Mouse (Mus musculus): Measurements from ENCODE around the gene Mark1. TPM values are rescaled to one million over a fixed set of nuclear protein-coding genes. Genes with fewer than 3 reads are reported as not detected.

The Mark1 gene
- polyA plus RNA-seq, 1 experiment from 2014 or later = 5.5 TPM

GRCm38 (mm10) chr1:184864381-184864801, 135.0 kb downstream of the Mark1 start:
- Histone ChIP-seq H3K4me3 (ENCODE audit: low read depth, low read length) (no peak overlapping the region), H3K4me2 (ENCODE audit: low read depth, low read length, severe bottlenecking) (no peak overlapping the region), H3K27ac (ENCODE audit: low read depth, low read length) (no peak overlapping the region), H3K9ac (ENCODE audit: low read length) (no peak overlapping the region), H3K9me3 (ENCODE audit: control insufficient read depth, low read length) (no peaks in the 10 kb centered on the region), H3K36me3 (ENCODE audit: control insufficient read depth, insufficient read depth, low read length) (no peaks in the 10 kb centered on the region), H3K4me1 (replicated peaks; ENCODE audit: control insufficient read depth, insufficient read depth, low read length) (no peaks in the 10 kb centered on the region), H3K27me3 (ENCODE audit: control insufficient read depth, insufficient read depth, low read length) (peaks cover 5% of the 10 kb centered on the region; the same call in 1 of the 2 replicates)
- ATAC-seq (replicated peaks; ENCODE audit: low FRiP score) (no peak), DNase-seq (ENCODE audit: low spot score) (no peak)
- WGBS = 16% methylated on average over 7 of the region's 7 CpGs

- Histone ChIP-seq H3K27me3 (ENCODE audit: control insufficient read depth, insufficient read depth, low read length) (peaks cover 3% of the 10 kb centered on the region; the same call in 1 of the 2 replicates), H3K27ac (ENCODE audit: low read depth, low read length) (no peak overlapping the region), H3K36me3 (ENCODE audit: control insufficient read depth, insufficient read depth, low read length) (no peaks in the 10 kb centered on the region), H3K9me3 (ENCODE audit: control insufficient read depth, low read length) (no peaks in the 10 kb centered on the region), H3K9ac (ENCODE audit: low read length) (no peak overlapping the region), H3K4me1 (replicated peaks; ENCODE audit: control insufficient read depth, insufficient read depth, low read length) (no peaks in the 10 kb centered on the region), H3K4me3 (ENCODE audit: low read depth, low read length) (no peak overlapping the region), H3K4me2 (ENCODE audit: low read depth, low read length, severe bottlenecking) (no peak overlapping the region)
- 93% methylated on average over 6 of the region's 6 CpGs for WGBS
- DNase-seq (ENCODE audit: low spot score) (no peak), ATAC-seq (replicated peaks; ENCODE audit: low FRiP score) (no peak)
Measured at GRCm38 (mm10) chr1:184862636-184863035, 136.7 kb downstream of the Mark1 start.

GRCm38 (mm10) chr1:184861551-184861950, 137.8 kb downstream of the Mark1 start:
- no peak overlapping the region for H3K9ac ChIP-seq (ENCODE audit: low read length)
- H3K4me3 ChIP-seq (ENCODE audit: low read depth, low read length) = no peak overlapping the region
- H3K36me3 ChIP-seq (ENCODE audit: control insufficient read depth, insufficient read depth, low read length) = no peaks in the 10 kb centered on the region
- H3K27ac ChIP-seq (ENCODE audit: low read depth, low read length) = no peak overlapping the region
- ATAC-seq (replicated peaks; ENCODE audit: low FRiP score) (no peak), DNase-seq (ENCODE audit: low spot score) (no peak)
- 77% methylated on average over 2 of the region's 2 CpGs for WGBS
- H3K4me1 ChIP-seq (replicated peaks; ENCODE audit: control insufficient read depth, insufficient read depth, low read length) = no peaks in the 10 kb centered on the region
- H3K9me3 ChIP-seq (ENCODE audit: control insufficient read depth, low read length) = no peaks in the 10 kb centered on the region
- no peak overlapping the region for H3K4me2 ChIP-seq (ENCODE audit: low read depth, low read length, severe bottlenecking)
- H3K27me3 ChIP-seq (ENCODE audit: control insufficient read depth, insufficient read depth, low read length) = no peaks in the 10 kb centered on the region

- WGBS = 75% methylated on average over 3 of the region's 3 CpGs
- no peak for ATAC-seq (replicated peaks; ENCODE audit: low FRiP score)
- Histone ChIP-seq H3K36me3 (ENCODE audit: control insufficient read depth, insufficient read depth, low read length) (no peaks in the 10 kb centered on the region), H3K4me2 (ENCODE audit: low read depth, low read length, severe bottlenecking) (no peak overlapping the region), H3K9me3 (ENCODE audit: control insufficient read depth, low read length) (no peaks in the 10 kb centered on the region), H3K4me3 (ENCODE audit: low read depth, low read length) (no peak overlapping the region), H3K4me1 (replicated peaks; ENCODE audit: control insufficient read depth, insufficient read depth, low read length) (no peaks in the 10 kb centered on the region), H3K27me3 (ENCODE audit: control insufficient read depth, insufficient read depth, low read length) (no peaks in the 10 kb centered on the region), H3K9ac (ENCODE audit: low read length) (no peak overlapping the region), H3K27ac (ENCODE audit: low read depth, low read length) (no peak overlapping the region)
- no peak for DNase-seq (ENCODE audit: low spot score)
Measured at GRCm38 (mm10) chr1:184860276-184860675, 139.1 kb downstream of the Mark1 start.

GRCm38 (mm10) chr1:184858253-184858652, 141.1 kb downstream of the Mark1 start:
- Histone ChIP-seq H3K27me3 (ENCODE audit: control insufficient read depth, insufficient read depth, low read length) (no peaks in the 10 kb centered on the region), H3K27ac (ENCODE audit: low read depth, low read length) (no peak overlapping the region), H3K9me3 (ENCODE audit: control insufficient read depth, low read length) (no peaks in the 10 kb centered on the region), H3K4me1 (replicated peaks; ENCODE audit: control insufficient read depth, insufficient read depth, low read length) (0 out of 2 replicates have a peak, but pooled peaks cover 2% of the 10 kb centered on the region), H3K36me3 (ENCODE audit: control insufficient read depth, insufficient read depth, low read length) (no peaks in the 10 kb centered on the region), H3K4me2 (ENCODE audit: low read depth, low read length, severe bottlenecking) (no peak overlapping the region), H3K9ac (ENCODE audit: low read length) (no peak overlapping the region), H3K4me3 (ENCODE audit: low read depth, low read length) (no peak overlapping the region)
- DNase-seq (ENCODE audit: low spot score) (no peak), ATAC-seq (replicated peaks; ENCODE audit: low FRiP score) (no peak)
- 89% methylated on average over 1 of the region's 1 CpGs for WGBS

- ATAC-seq (replicated peaks; ENCODE audit: low FRiP score) = no peak
- Histone ChIP-seq H3K9me3 (ENCODE audit: control insufficient read depth, low read length) (no peaks in the 10 kb centered on the region), H3K4me3 (ENCODE audit: low read depth, low read length) (no peak overlapping the region), H3K27me3 (ENCODE audit: control insufficient read depth, insufficient read depth, low read length) (0 out of 2 replicates have a peak, but pooled peaks cover 2% of the 10 kb centered on the region), H3K27ac (ENCODE audit: low read depth, low read length) (no peak overlapping the region), H3K9ac (ENCODE audit: low read length) (no peak overlapping the region), H3K4me1 (replicated peaks; ENCODE audit: control insufficient read depth, insufficient read depth, low read length) (0 out of 2 replicates have a peak, but pooled peaks cover 2% of the 10 kb centered on the region), H3K4me2 (ENCODE audit: low read depth, low read length, severe bottlenecking) (no peak overlapping the region), H3K36me3 (ENCODE audit: control insufficient read depth, insufficient read depth, low read length) (no peaks in the 10 kb centered on the region)
- DNase-seq (ENCODE audit: low spot score) = no peak
- 92% methylated on average over 9 of the region's 9 CpGs for WGBS
Measured at GRCm38 (mm10) chr1:184857216-184857615, 142.2 kb downstream of the Mark1 start.

- ATAC-seq (replicated peaks; ENCODE audit: low FRiP score) = no peak
- H3K4me3 ChIP-seq (ENCODE audit: low read depth, low read length) = no peak overlapping the region
- H3K36me3 ChIP-seq (ENCODE audit: control insufficient read depth, insufficient read depth, low read length) = no peaks in the 10 kb centered on the region
Measured at GRCm38 (mm10) chr1:184853922-184854321, 145.4 kb downstream of the Mark1 start.

GRCm38 (mm10) chr1:184853339-184853738, 146.0 kb downstream of the Mark1 start:
- Histone ChIP-seq H3K27me3 (ENCODE audit: control insufficient read depth, insufficient read depth, low read length) (0 out of 2 replicates have a peak, but pooled peaks cover 4% of the 10 kb centered on the region), H3K4me3 (ENCODE audit: low read depth, low read length) (no peak overlapping the region), H3K4me1 (replicated peaks; ENCODE audit: control insufficient read depth, insufficient read depth, low read length) (peaks cover 5% of the 10 kb centered on the region; the same call in 1 of the 2 replicates), H3K27ac (ENCODE audit: low read depth, low read length) (no peak overlapping the region), H3K9me3 (ENCODE audit: control insufficient read depth, low read length) (no peaks in the 10 kb centered on the region), H3K9ac (ENCODE audit: low read length) (no peak overlapping the region), H3K4me2 (ENCODE audit: low read depth, low read length, severe bottlenecking) (peak overlapping the region; percentile 18; the same call in 1 of the 2 replicates), H3K36me3 (ENCODE audit: control insufficient read depth, insufficient read depth, low read length) (no peaks in the 10 kb centered on the region)
- DNase-seq (ENCODE audit: low spot score) (peak; percentile 71), ATAC-seq (replicated peaks; ENCODE audit: low FRiP score) (peak; percentile 36; the same call in 1 of the 2 replicates)
- 31% methylated on average over 5 of the region's 5 CpGs for WGBS

More at GRCm38 (mm10) chr1:184853922-184854321, 145.4 kb downstream of the Mark1 start:
- DNase-seq (ENCODE audit: low spot score) = no peak
- H3K9me3 ChIP-seq (ENCODE audit: control insufficient read depth, low read length) = no peaks in the 10 kb centered on the region
- H3K4me1 ChIP-seq (replicated peaks; ENCODE audit: control insufficient read depth, insufficient read depth, low read length) = peaks cover 5% of the 10 kb centered on the region; the same call in 1 of the 2 replicates
- H3K9ac ChIP-seq (ENCODE audit: low read length) = no peak overlapping the region
- H3K27ac ChIP-seq (ENCODE audit: low read depth, low read length) = 0 out of 2 replicates have a peak overlapping the region, but pooled peaks have one; percentile 18
- 0 out of 2 replicates have a peak, but pooled peaks cover 4% of the 10 kb centered on the region for H3K27me3 ChIP-seq (ENCODE audit: control insufficient read depth, insufficient read depth, low read length)
- H3K4me2 ChIP-seq (ENCODE audit: low read depth, low read length, severe bottlenecking) = no peak overlapping the region
- 50% methylated on average over 3 of the region's 3 CpGs for WGBS

Measured in forebrain, embryonic 11.5 days (tissue).